Mouse (Mus musculus): ENCODE data around the gene Ppp1r13l. TPM values are rescaled to one million over a fixed set of nuclear protein-coding genes. Genes with fewer than 3 reads are reported as not detected.

The Ppp1r13l gene
- polyA plus RNA-seq, 1 experiment from 2014 or later, result 4.1 TPM

DNA sequence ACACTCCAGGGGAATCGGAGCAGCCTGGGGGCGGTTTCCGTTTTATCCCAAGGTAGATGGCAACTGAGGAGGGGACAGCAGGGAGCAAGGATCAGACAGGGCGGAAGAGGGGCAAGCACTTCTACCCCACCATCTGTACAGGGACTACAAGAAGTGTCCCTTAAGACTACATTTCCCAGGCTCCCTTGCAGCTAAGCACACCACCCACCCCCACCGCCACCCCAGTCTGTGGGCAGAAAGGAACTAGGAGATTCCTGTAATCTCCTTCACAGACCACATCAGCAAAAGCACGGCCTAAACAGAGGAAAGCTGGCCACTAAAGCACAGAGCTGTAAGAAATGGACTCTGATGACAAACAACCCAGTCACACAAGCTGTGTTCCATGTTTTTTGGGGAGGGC, 66.8 kb downstream of the Ppp1r13l start:
- Histone ChIP-seq H3K4me2 (no peak overlapping the region), H3K36me3 (ENCODE audit: poor library complexity, severe bottlenecking) (peaks cover 66% of the 10 kb centered on the region), H3K4me3 (no peak overlapping the region), H3K4me1 (no peaks in the 10 kb centered on the region), H3K27ac (no peak overlapping the region), H3K9ac (no peak overlapping the region), H3K9me3 (replicated peaks) (no peaks in the 10 kb centered on the region), H3K27me3 (peaks cover 13% of the 10 kb centered on the region)
- no peak for ATAC-seq
- WGBS, result 70% methylated on average over 6 of the region's 6 CpGs

DNA sequence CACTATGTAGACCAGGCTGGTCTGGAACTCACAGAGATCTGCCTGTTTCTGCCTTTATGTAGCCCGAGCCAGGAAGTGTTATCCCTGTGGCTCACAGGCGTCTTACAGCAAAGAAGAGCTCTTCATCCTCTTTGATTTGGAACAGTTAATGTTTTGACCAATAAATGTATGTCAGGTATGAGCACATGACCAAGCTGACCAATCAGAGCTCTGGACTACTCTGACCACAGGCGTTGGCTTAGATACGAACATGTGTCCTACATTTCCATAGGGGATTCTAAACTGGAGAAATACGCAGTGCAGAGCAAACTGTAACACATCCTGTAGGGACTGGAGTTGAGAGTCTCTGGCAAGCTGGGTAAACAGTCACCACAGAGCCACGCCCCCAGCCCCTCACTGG, 67.3 kb downstream of the Ppp1r13l start:
- peaks cover 71% of the 10 kb centered on the region for H3K36me3 ChIP-seq (ENCODE audit: poor library complexity, severe bottlenecking)
- no peak for ATAC-seq

More for the DNA sequence above, 67.3 kb downstream of the Ppp1r13l start:
- H3K27ac ChIP-seq, result no peak overlapping the region
- H3K4me1 ChIP-seq, result no peaks in the 10 kb centered on the region
- H3K4me2 ChIP-seq, result no peak overlapping the region
- WGBS, result 88% methylated on average over 6 of the region's 6 CpGs
- H3K4me3 ChIP-seq, result no peak overlapping the region
- no peaks in the 10 kb centered on the region for H3K9me3 ChIP-seq (replicated peaks)
- H3K27me3 ChIP-seq, result peaks cover 12% of the 10 kb centered on the region
- no peak overlapping the region for H3K9ac ChIP-seq

MicroRNA genes within 50 kb of the gene (microRNA counts, 519-probe panel; counts per million panel counts)
- microRNA mmu-miR-343, result 177 counts per million, percentile 53 among the panel's probes with 10 or more counts

Small RNAs within 50 kb of the gene (microRNA-seq; reads per million reads assigned to microRNA genes)
- not detected for gene Mir343

Other genes starting within 250 kb of the Ppp1r13l start
- 1.2 and 1.4 TPM in 2 replicates for gene Gm4969, start 241.4 kb upstream of the Ppp1r13l start, polyA plus RNA-seq (2015; fragmentation: Nextera tagmentation; extraction: Ambion mirVana)
- 19.1 and 22.2 TPM in 2 replicates for gene Fbxo46, start 239.9 kb upstream of the Ppp1r13l start, polyA plus RNA-seq (2015; fragmentation: Nextera tagmentation; extraction: Ambion mirVana)
- 16.5 and 17.7 TPM in 2 replicates for gene Qpctl, start 210.5 kb upstream of the Ppp1r13l start, polyA plus RNA-seq (2015; fragmentation: Nextera tagmentation; extraction: Ambion mirVana)
- gene Snrpd2, start 210.0 kb upstream of the Ppp1r13l start, polyA plus RNA-seq (2015; fragmentation: Nextera tagmentation; extraction: Ambion mirVana), result 159 and 164 TPM in 2 replicates
- 5.2 and 6.6 TPM in 2 replicates for gene Gipr, start 193.6 kb upstream of the Ppp1r13l start, polyA plus RNA-seq (2015; fragmentation: Nextera tagmentation; extraction: Ambion mirVana)
- gene Eml2, start 183.3 kb upstream of the Ppp1r13l start, polyA plus RNA-seq (2015; fragmentation: Nextera tagmentation; extraction: Ambion mirVana), result 6.4 and 7.0 TPM in 2 replicates
- 1.2 and 1.3 TPM in 2 replicates for gene Gpr4, start 147.2 kb upstream of the Ppp1r13l start, polyA plus RNA-seq (2015; fragmentation: Nextera tagmentation; extraction: Ambion mirVana)
- gene Opa3, start 131.4 kb upstream of the Ppp1r13l start, polyA plus RNA-seq (2015; fragmentation: Nextera tagmentation; extraction: Ambion mirVana), result 42.1 and 47.5 TPM in 2 replicates
- 31.0 and 32.7 TPM in 2 replicates for gene Vasp, start 87.9 kb upstream of the Ppp1r13l start, polyA plus RNA-seq (2015; fragmentation: Nextera tagmentation; extraction: Ambion mirVana)
- 0.18 and 0.80 TPM in 2 replicates for gene Ppm1n, start 79.7 kb upstream of the Ppp1r13l start, polyA plus RNA-seq (2015; fragmentation: Nextera tagmentation; extraction: Ambion mirVana)
- gene Rtn2, start 77.1 kb upstream of the Ppp1r13l start, polyA plus RNA-seq (2015; fragmentation: Nextera tagmentation; extraction: Ambion mirVana), result 87.9 and 92.4 TPM in 2 replicates
- gene Fosb, start 49.7 kb upstream of the Ppp1r13l start, polyA plus RNA-seq (2015; fragmentation: Nextera tagmentation; extraction: Ambion mirVana), result 0.06 TPM in 1 of 2 replicates, not detected in the other
- 88.0 and 96.4 TPM in 2 replicates for gene Ercc1, start 15.0 kb upstream of the Ppp1r13l start, polyA plus RNA-seq (2015; fragmentation: Nextera tagmentation; extraction: Ambion mirVana)
- 21.4 and 23.2 TPM in 2 replicates for gene Cd3eap, start 266 bp upstream of the Ppp1r13l start, polyA plus RNA-seq (2015; fragmentation: Nextera tagmentation; extraction: Ambion mirVana)
- gene Ercc2, start 22.3 kb downstream of the Ppp1r13l start, polyA plus RNA-seq (2015; fragmentation: Nextera tagmentation; extraction: Ambion mirVana), result 20.4 and 24.9 TPM in 2 replicates
- 1.5 and 2.6 TPM in 2 replicates for gene Klc3, start 44.4 kb downstream of the Ppp1r13l start, polyA plus RNA-seq (2015; fragmentation: Nextera tagmentation; extraction: Ambion mirVana)
- gene Ckm, start 45.0 kb downstream of the Ppp1r13l start, polyA plus RNA-seq (2015; fragmentation: Nextera tagmentation; extraction: Ambion mirVana), result not detected in 2 replicates
- gene Mark4, start 99.1 kb downstream of the Ppp1r13l start, polyA plus RNA-seq (2015; fragmentation: Nextera tagmentation; extraction: Ambion mirVana), result 11.7 and 12.2 TPM in 2 replicates
- gene Exoc3l2, start 103.6 kb downstream of the Ppp1r13l start, polyA plus RNA-seq (2015; fragmentation: Nextera tagmentation; extraction: Ambion mirVana), result 0.13 and 0.29 TPM in 2 replicates
- gene Bloc1s3, start 148.6 kb downstream of the Ppp1r13l start, polyA plus RNA-seq (2015; fragmentation: Nextera tagmentation; extraction: Ambion mirVana), result 3.3 and 3.4 TPM in 2 replicates
- gene Trappc6a, start 148.6 kb downstream of the Ppp1r13l start, polyA plus RNA-seq (2015; fragmentation: Nextera tagmentation; extraction: Ambion mirVana), result 39.3 and 40.6 TPM in 2 replicates
- gene Nkpd1, start 158.1 kb downstream of the Ppp1r13l start, polyA plus RNA-seq (2015; fragmentation: Nextera tagmentation; extraction: Ambion mirVana), result 0.15 and 0.21 TPM in 2 replicates
- 22.4 and 23.6 TPM in 2 replicates for gene Ppp1r37, start 203.3 kb downstream of the Ppp1r13l start, polyA plus RNA-seq (2015; fragmentation: Nextera tagmentation; extraction: Ambion mirVana)
- gene Zfp296, start 217.5 kb downstream of the Ppp1r13l start, polyA plus RNA-seq (2015; fragmentation: Nextera tagmentation; extraction: Ambion mirVana), result 0.23 and 0.35 TPM in 2 replicates
- 130 TPM in 2 replicates for gene Gemin7, start 217.8 kb downstream of the Ppp1r13l start, polyA plus RNA-seq (2015; fragmentation: Nextera tagmentation; extraction: Ambion mirVana)
- 54.0 and 55.7 TPM in 2 replicates for gene Clasrp, start 244.7 kb downstream of the Ppp1r13l start, polyA plus RNA-seq (2015; fragmentation: Nextera tagmentation; extraction: Ambion mirVana)